Mouse (Mus musculus) forebrain, embryonic 16.5 days (tissue): Measurements from ENCODE around the gene Hoxa7. TPM values are rescaled to one million over a fixed set of nuclear protein-coding genes. Genes with fewer than 3 reads are reported as not detected.
A peak's percentile ranks its signal among the peaks of the same experiment; 100 is the strongest.

Experiments
- ATAC-seq: fragments of 200-750 bp; cut with Nextera tagmentation; 2 replicates; pipeline ENCODE4 v1.8.0; 2017; ENCODE audit warnings: mild to moderate bottlenecking, moderate library complexity
- H3K27ac ChIP-seq: fragments of 300-500 bp; sonication (generic); 2 replicates; pipeline ENCODE4 v1.5.1; 2014; ENCODE audit warnings: low read length, control low read depth
- H3K27me3 ChIP-seq: fragments of 300-500 bp; sonication (generic); replicated peaks from 2 replicates; pipeline ENCODE4 v1.6.1; 2014; ENCODE audit warnings: low read length; ENCODE audit not compliant: control insufficient read depth, insufficient read depth
- H3K36me3 ChIP-seq: fragments of 300-500 bp; sonication (generic); 2 replicates; pipeline ENCODE4 v1.6.1; 2014; ENCODE audit not compliant: control insufficient read depth, insufficient read depth
- H3K4me1 ChIP-seq: fragments of 300-500 bp; sonication (generic); replicated peaks from 2 replicates; pipeline ENCODE4 v1.6.1; 2014; ENCODE audit warnings: low read length; ENCODE audit not compliant: control insufficient read depth, insufficient read depth
- H3K4me2 ChIP-seq: fragments of 300-500 bp; sonication (generic); 2 replicates; pipeline ENCODE4 v1.6.1; 2014; ENCODE audit warnings: mild to moderate bottlenecking, low read length, control low read depth
- H3K4me3 ChIP-seq: fragments of 300-500 bp; sonication (generic); replicated peaks from 2 replicates; pipeline ENCODE4 v1.5.1; 2014; ENCODE audit warnings: mild to moderate bottlenecking, low read length, control low read depth
- H3K9ac ChIP-seq: fragments of 300-500 bp; sonication (generic); replicated peaks from 2 replicates; pipeline ENCODE4 v1.6.1; 2014; ENCODE audit warnings: low read depth, low read length, control low read depth
- H3K9me3 ChIP-seq: fragments of 300-500 bp; sonication (generic); 2 replicates; pipeline ENCODE4 v1.6.1; 2016; ENCODE audit warnings: low read length; ENCODE audit not compliant: control insufficient read depth
- whole genome bisulfite sequencing: fragments of 180-500 bp; shearing (Covaris S2); extraction: QIAGEN DNeasy Blood & Tissue Kit; methylation state at CpG from one replicate; pipeline ENCODE4 v1.1.7; 2014; 5-methylcytosine and 5-hydroxymethylcytosine counted together
- polyA plus RNA-seq: library from polyadenylated mRNA; unstranded; fragments of >200 nt; fragmentation: Nextera tagmentation; extraction: Ambion mirVana; gene quantifications from 2 replicates; pipeline ENCODE4 v1.2.1, GENCODE M21; 2015

Gene Hoxa7
- polyA plus RNA-seq: not detected in 2 replicates

DNA sequence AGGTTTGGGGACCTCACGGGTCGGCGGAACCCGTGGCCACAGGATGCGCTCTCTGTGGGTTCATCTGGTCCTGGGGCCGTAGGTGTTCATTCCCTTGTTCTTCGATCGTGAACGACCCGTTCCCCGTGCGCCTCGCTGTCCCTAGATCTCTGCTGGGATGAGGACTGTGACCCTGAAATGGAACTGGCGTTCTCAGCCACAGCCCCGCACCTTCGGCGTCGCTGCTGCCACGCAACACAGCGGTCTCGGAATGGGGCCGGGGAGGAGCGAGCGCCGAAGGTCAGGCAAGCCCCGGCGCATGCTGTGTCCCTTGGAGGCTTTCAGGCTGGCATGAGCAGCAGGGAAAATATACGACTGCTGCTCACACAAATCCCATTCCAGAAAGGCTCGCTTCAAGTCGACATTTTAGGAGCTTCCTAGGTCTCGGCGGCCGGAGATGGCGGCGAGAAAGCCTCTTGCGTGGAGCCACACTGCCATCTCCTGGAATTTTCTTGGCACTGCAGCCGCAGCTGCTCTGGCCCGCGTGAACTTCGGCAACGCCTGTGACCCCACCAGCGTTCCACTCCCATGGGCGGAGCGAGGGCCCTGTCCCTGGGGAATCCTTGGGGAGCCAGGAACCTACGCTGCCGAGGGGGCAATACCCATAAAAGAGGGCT, at the start of gene Hoxa7:
TSS of gene Hoxa7 (minus strand) at position 518 of the 656 bp plus-strand sequence.
- Histone ChIP-seq H3K9ac (peak within 1 kb of the TSS; percentile 52), H3K4me2 (peak within 1 kb of the TSS; percentile 95), H3K4me3 (peak within 1 kb of the TSS; percentile 51), H3K36me3 (no peaks in the 10 kb centered on the region), H3K4me1 (peaks cover 17% of the 10 kb centered on the region), H3K27ac (no peak within 1 kb of the TSS), H3K27me3 (peaks cover 93% of the 10 kb centered on the region), H3K9me3 (no peaks in the 10 kb centered on the region)
- WGBS: 1% methylated on average over 46 of the region's 46 CpGs
- ATAC-seq: peak; percentile 71

DNA sequence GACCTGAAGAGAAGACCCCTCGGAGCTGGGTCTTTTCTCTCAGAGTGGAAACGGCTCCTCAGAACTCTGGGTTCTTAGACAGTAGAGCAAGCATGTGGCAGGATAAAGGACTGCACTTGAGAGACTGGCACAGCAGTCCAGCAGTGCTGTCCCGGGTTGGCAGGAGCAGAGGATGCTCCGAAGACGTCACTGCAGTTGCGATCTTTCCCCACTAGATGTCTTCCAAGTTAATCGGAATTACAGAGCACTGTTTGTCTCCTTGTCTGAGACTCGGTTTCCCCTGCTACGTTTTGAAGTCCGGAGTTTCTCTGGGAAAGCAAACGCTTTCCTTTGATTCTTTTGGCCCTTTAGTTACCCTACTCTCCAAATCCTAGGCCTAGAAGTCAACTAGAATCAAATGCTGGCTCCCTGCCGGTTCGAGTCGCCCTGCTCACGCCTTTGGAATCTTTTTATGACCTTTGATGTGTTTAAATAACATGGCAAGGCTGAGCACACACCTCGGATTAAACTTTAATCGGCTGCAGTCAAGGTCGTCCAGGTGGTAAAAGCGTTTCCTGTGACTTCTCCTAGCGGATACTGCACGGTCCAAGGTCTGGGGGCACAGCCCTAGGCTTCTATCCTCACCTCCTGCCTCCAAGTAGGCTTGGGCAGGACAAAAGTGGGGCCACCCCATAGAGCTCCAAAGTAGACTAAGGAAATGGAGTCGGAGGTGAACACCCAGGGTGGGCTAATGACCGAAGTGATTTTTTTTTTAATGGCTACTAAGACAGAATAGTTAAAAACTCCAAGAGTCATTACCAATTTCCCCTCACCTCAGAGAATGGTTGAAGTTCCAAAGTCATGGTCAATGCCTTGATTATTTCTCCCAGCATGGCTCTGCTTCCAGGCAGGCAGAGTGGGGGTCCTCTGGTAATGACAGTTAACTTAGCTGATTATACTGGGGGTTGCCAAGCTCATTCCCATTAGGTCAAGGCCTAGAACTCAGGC, 49.1 kb upstream of the Hoxa7 start:
- no peak overlapping the region for H3K9ac ChIP-seq
- peak; percentile 50 for ATAC-seq
- no peak overlapping the region for H3K4me2 ChIP-seq
- WGBS: 5% methylated on average over 23 of the region's 23 CpGs
- no peaks in the 10 kb centered on the region for H3K36me3 ChIP-seq
- peaks cover 92% of the 10 kb centered on the region for H3K27me3 ChIP-seq
- no peaks in the 10 kb centered on the region for H3K9me3 ChIP-seq
- no peak overlapping the region for H3K4me3 ChIP-seq
- no peaks in the 10 kb centered on the region for H3K4me1 ChIP-seq
- H3K27ac ChIP-seq: no peak overlapping the region

DNA sequence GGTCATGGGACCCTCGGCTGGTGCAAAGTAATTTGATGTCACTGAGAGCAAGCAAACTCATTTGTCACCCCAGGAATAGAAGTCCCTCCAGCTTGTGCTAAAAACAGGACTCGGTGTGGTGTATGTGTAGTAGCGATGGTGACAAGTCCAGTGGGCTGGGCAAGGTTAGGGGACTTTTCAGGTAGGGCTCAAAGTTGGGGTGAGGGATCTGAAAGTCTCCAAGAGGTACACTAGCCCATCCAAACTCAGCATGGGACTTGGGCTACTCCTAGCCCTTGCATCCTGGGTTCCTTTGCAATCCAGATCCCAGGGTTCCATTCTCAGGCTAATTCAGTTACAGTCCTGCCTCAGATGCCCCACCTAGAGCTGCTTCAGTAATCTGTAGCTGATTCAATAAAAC, 47.1 kb upstream of the Hoxa7 start:
- 2% methylated on average over 3 of the region's 3 CpGs for WGBS
- no peaks in the 10 kb centered on the region for H3K36me3 ChIP-seq
- H3K27ac ChIP-seq: no peak overlapping the region
- H3K9me3 ChIP-seq: no peaks in the 10 kb centered on the region
- peaks cover 94% of the 10 kb centered on the region for H3K27me3 ChIP-seq
- no peak overlapping the region for H3K4me3 ChIP-seq
- ATAC-seq: no peak
- H3K4me2 ChIP-seq: no peak overlapping the region
- no peak overlapping the region for H3K9ac ChIP-seq
- H3K4me1 ChIP-seq: no peaks in the 10 kb centered on the region

DNA sequence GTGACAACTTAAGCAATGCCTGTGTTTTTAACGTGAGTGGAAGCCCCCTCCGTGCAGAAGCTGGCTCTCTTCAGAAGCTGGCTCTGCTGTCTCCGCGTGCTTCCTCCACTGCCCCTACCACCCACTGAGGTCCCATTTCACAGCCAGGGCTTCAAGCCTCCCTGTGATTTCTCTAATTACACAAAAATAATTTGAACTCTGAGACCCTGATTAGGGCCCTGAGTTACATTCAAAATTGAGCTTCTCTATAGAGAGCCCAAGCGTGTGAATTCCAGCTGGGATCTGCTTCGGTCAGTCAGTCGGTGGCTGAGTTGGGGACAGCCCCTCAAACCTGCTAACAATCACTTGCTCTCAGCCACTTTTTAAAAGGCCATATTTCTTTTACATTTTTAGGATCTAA, 46.7 kb upstream of the Hoxa7 start:
- Histone ChIP-seq H3K4me3 (no peak overlapping the region), H3K27ac (no peak overlapping the region), H3K36me3 (no peaks in the 10 kb centered on the region), H3K9ac (no peak overlapping the region), H3K4me2 (no peak overlapping the region), H3K9me3 (no peaks in the 10 kb centered on the region), H3K27me3 (peaks cover 93% of the 10 kb centered on the region), H3K4me1 (no peaks in the 10 kb centered on the region)
- under 1% methylated on average over 7 of the region's 7 CpGs for WGBS
- ATAC-seq: no peak

DNA sequence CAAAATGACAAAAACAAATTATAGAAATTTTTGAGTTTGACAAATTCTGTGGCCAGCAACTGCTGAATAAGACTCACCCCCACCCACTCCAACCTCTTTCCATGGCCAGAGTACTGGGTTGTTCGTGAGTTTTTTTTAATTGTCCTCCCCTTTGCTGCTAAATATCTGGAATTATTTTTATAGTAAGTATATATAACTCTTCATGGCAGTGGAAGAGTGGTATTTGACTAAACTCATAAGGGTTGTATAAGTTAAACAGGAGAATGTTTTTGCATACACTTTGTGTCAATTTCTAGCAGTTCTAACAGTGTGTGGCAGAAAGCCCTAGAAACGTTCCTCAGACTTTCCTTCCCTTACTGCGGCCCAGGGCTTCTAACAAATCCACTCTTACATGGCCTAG, 46.0 kb upstream of the Hoxa7 start:
- no peak overlapping the region for H3K4me3 ChIP-seq
- H3K4me1 ChIP-seq: no peaks in the 10 kb centered on the region
- H3K27me3 ChIP-seq: peaks cover 89% of the 10 kb centered on the region
- no peak overlapping the region for H3K9ac ChIP-seq
- no peaks in the 10 kb centered on the region for H3K36me3 ChIP-seq
- no peak overlapping the region for H3K27ac ChIP-seq
- no peaks in the 10 kb centered on the region for H3K9me3 ChIP-seq
- 4% methylated on average over 3 of the region's 3 CpGs for WGBS
- no peak for ATAC-seq
- no peak overlapping the region for H3K4me2 ChIP-seq

DNA sequence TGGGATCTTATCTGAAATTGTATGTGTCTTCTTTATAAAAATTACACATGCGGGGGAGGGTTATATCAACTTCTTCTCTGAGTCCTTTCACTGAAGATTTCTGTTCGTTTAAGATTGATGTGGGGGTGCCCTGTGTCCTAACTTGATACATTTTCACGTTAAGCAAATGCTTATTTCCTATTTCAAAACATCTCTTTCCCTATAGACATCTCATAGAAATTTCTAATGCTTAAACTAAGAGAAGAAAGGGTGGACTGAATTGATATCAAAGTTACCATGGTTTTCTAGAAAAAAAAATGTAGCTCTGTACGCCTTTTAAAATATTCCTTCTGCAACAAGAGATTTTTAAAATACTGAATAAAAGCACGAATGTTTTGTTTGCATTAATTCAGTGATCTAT, 45.6 kb upstream of the Hoxa7 start:
- Histone ChIP-seq H3K4me2 (no peak overlapping the region), H3K27ac (no peak overlapping the region), H3K4me3 (no peak overlapping the region), H3K9me3 (no peaks in the 10 kb centered on the region), H3K4me1 (no peaks in the 10 kb centered on the region), H3K27me3 (peaks cover 89% of the 10 kb centered on the region), H3K9ac (no peak overlapping the region), H3K36me3 (no peaks in the 10 kb centered on the region)
- ATAC-seq: no peak
- WGBS: 15% methylated on average over 5 of the region's 5 CpGs

DNA sequence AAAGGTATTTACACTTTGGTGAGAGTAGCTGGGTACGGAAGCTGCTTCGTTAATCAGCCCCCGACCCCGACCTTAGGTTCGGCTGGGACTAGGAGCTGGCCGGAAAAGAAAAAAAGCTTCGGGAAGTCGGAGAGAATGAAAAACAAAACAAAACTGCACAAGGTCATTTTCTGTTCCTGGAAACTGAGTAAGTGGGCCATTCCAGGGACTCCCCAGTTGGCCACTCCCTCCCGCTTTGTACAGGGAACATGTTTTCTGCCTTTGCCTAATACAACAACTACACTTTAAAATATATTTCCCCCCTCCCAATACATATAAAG, 45.0 kb upstream of the Hoxa7 start:
- Histone ChIP-seq H3K27ac (no peak overlapping the region), H3K9me3 (no peaks in the 10 kb centered on the region), H3K27me3 (peaks cover 91% of the 10 kb centered on the region), H3K4me3 (no peak overlapping the region), H3K9ac (no peak overlapping the region), H3K4me2 (no peak overlapping the region), H3K4me1 (no peaks in the 10 kb centered on the region), H3K36me3 (no peaks in the 10 kb centered on the region)
- WGBS: under 1% methylated on average over 9 of the region's 9 CpGs
- no peak for ATAC-seq

DNA sequence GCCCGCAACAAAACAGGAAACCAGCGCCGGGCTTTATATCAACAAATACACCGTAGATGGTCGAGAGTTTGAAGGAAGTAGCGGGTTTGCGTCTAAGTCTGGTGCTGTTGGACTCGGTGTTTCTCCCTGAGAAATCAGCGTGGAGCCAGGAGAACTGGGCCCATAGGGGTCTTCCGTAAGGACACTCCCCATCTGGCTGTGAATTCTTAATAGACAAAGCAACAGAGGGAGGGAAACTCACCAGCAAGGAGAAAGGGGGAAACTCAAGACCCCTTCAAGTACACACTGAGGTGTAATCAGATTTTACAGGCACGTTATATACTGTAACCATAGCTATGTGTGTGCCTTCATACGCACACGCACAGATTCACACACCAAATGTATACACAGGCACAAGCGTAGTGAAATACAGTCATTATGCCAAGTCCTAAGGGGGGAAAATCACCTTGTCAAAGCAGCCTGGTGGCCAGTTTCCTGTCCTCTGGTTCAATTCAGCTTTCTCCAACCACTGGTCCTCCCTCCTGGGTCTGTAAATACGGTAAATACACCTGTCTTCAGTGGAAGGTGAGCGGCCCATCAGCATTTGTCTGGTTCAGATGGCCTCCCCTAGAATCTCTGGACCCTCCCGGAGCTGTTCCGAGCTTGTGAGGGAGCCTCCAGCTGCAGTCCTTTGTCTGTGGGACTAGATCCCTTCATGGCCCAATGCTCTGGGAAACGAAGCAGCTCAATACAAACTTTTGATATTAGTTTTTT, 44.4 kb upstream of the Hoxa7 start:
- Histone ChIP-seq H3K9me3 (no peaks in the 10 kb centered on the region), H3K27me3 (peaks cover 90% of the 10 kb centered on the region), H3K36me3 (no peaks in the 10 kb centered on the region), H3K27ac (no peak overlapping the region), H3K9ac (no peak overlapping the region), H3K4me3 (no peak overlapping the region), H3K4me2 (no peak overlapping the region), H3K4me1 (no peaks in the 10 kb centered on the region)
- no peak for ATAC-seq
- WGBS: 2% methylated on average over 19 of the region's 19 CpGs

DNA sequence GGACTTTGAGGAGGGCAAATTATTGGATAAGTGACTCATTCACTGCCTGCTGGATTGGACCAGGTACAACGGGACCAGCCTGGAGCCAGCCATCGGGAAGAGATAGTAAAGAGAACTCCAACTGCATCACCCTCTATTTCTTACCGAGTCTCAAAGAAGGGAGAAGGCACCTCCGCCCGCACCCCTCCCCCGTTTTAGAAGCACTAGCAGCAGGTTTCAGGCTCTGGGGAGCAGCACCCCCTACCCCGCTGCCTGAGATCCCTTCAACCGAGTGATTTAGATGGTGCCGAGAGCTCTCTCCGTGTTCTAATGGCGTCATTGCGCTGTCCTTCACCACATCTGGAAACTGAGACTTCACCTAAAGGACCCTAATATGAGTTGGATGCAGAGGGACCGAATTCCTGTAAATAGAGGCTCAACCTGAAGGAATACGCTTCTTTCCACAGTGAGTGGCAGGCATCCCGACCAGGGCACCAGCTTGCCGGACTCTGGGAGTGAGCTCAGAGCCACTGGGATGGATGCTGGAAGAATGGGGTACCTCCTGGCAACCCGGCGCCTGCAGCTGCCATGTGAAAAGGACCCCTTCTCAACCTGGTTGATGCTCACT, 43.8 kb upstream of the Hoxa7 start:
- Histone ChIP-seq H3K9me3 (no peaks in the 10 kb centered on the region), H3K27ac (no peak overlapping the region), H3K4me3 (no peak overlapping the region), H3K36me3 (no peaks in the 10 kb centered on the region), H3K4me2 (no peak overlapping the region), H3K27me3 (peaks cover 89% of the 10 kb centered on the region), H3K4me1 (peaks cover 6% of the 10 kb centered on the region), H3K9ac (no peak overlapping the region)
- WGBS: under 1% methylated on average over 18 of the region's 18 CpGs
- no peak for ATAC-seq
